Comparison of ENCODE assay signal across 29 mouse cellular contexts in the genomic region with DNA sequence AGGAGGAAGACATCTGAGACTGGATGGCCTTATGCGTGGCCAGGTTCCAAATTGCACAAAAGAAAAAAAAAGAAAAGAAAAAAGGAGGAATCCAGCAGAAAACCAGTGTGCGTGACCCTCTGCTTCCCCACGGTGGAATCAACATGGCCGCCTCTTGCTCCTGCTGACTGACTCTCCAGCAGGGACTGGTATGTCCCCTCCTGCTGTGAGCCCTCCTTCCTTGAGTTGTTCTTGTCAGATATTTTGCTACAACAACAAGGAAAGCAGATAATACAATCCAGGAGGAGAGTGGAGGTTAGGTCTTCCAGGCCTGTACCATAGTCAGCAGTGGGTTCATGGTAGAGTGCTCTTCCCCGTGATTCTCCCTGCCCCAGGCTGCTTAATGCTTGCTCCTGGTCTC.
"Had no signal": no experiment of that assay in that cellular context is flagged by ENCODE, and none has a peak within 500 bp of the region (broad histone marks: within the 10 kb centered on the region; RNA-seq: fewer than 3 reads in every experiment).

No protein-coding gene starts in this region.

- DNase-seq: left cerebral cortex, postnatal 4 days; liver; liver, embryonic 13.5 days; liver, postnatal 0 days; lung, adult 18-20 months; lung, adult 2 months; lung, embryonic 14.5 days; lung, postnatal 10 days; lung, postnatal 14 days; lung, postnatal 36 days; lung, postnatal 4 days; midbrain, embryonic 14.5 days had no signal

- H3K36me3 ChIP-seq: limb, embryonic 10.5 days; limb, embryonic 12.5 days; limb, embryonic 13.5 days; limb, embryonic 15.5 days; liver, embryonic 12.5 days; liver, embryonic 13.5 days; liver, embryonic 15.5 days; lung, embryonic 15.5 days; midbrain, embryonic 12.5 days; midbrain, embryonic 13.5 days; midbrain, embryonic 15.5 days had no signal

- H3K27ac ChIP-seq: limb, embryonic 10.5 days; limb, embryonic 12.5 days; limb, embryonic 13.5 days; limb, embryonic 15.5 days; liver, embryonic 12.5 days; liver, embryonic 13.5 days; liver, embryonic 14.5 days; liver, embryonic 15.5 days; lung, embryonic 15.5 days; macrophage; midbrain, embryonic 10.5 days; midbrain, embryonic 12.5 days; midbrain, embryonic 13.5 days; midbrain, embryonic 15.5 days had no signal

- H3K9me3 ChIP-seq: limb, embryonic 10.5 days; limb, embryonic 12.5 days; limb, embryonic 13.5 days; limb, embryonic 15.5 days; liver, embryonic 12.5 days; liver, embryonic 13.5 days; liver, embryonic 15.5 days; lung, embryonic 15.5 days; megakaryocyte, embryonic 14.5 days; midbrain, embryonic 13.5 days; midbrain, embryonic 15.5 days had no signal

- H3K27me3 ChIP-seq: limb, embryonic 13.5 days; limb, embryonic 15.5 days; liver, embryonic 13.5 days; liver, embryonic 15.5 days; lung, embryonic 15.5 days; midbrain, embryonic 15.5 days had no signal

- H3K4me1 ChIP-seq: liver, embryonic 12.5 days; liver, embryonic 13.5 days; liver, embryonic 15.5 days; lung, embryonic 15.5 days; megakaryocyte, embryonic 14.5 days had no signal

- ATAC-seq: liver, embryonic 12.5 days; liver, postnatal 0 days; lung, postnatal 0 days; midbrain, embryonic 13.5 days; midbrain, embryonic 15.5 days; midbrain, embryonic 16.5 days had no signal

- H3K4me3 ChIP-seq: limb, embryonic 10.5 days; limb, embryonic 12.5 days; limb, embryonic 13.5 days; limb, embryonic 15.5 days; liver, embryonic 12.5 days; liver, embryonic 13.5 days; liver, embryonic 15.5 days; lung, embryonic 15.5 days; megakaryocyte, embryonic 14.5 days; midbrain, embryonic 10.5 days; midbrain, embryonic 12.5 days; midbrain, embryonic 13.5 days; midbrain, embryonic 15.5 days; myocyte had no signal
